Mouse (Mus musculus) B cell, adult 2 months (primary cell): ENCODE results near the gene Ppl.

ENCODE experiments used
- DNase-seq, 2 experiments: peaks; one replicate each; pipeline ENCODE4 v3.0.0; 2022

Ppl gene

GRCm38 (mm10) chr16:5119845-5120244 lies 12.4 kb downstream of the Ppl start:
- no peak for DNase-seq

GRCm38 (mm10) chr16:5119385-5119784 lies 12.8 kb downstream of the Ppl start:
- no peak for DNase-seq

- no peak for DNase-seq
Observed at GRCm38 (mm10) chr16:5113582-5113981, 18.6 kb downstream of the Ppl start.

GRCm38 (mm10) chr16:5113002-5113550 lies 19.1 kb downstream of the Ppl start:
- no peak for DNase-seq

- no peak for DNase-seq
Observed at GRCm38 (mm10) chr16:5111021-5111420, 21.2 kb downstream of the Ppl start.

- DNase-seq = no peak
Observed at GRCm38 (mm10) chr16:5109877-5110276, 22.3 kb downstream of the Ppl start.

- no peak for DNase-seq
Observed at GRCm38 (mm10) chr16:5101000-5101399, 31.2 kb downstream of the Ppl start.

- no peak for DNase-seq
Observed at GRCm38 (mm10) chr16:5096504-5096903, 35.7 kb downstream of the Ppl start.

GRCm38 (mm10) chr16:5093285-5093684 lies 38.9 kb downstream of the Ppl start:
- DNase-seq = peak in 1 of 2 experiments; percentile 8

- DNase-seq = no peak
Observed at GRCm38 (mm10) chr16:5089021-5089420, 43.2 kb downstream of the Ppl start.

GRCm38 (mm10) chr16:5086179-5086578 lies 46.0 kb downstream of the Ppl start:
- no peak for DNase-seq

- no peak for DNase-seq
Observed at GRCm38 (mm10) chr16:5085196-5085595, 47.0 kb downstream of the Ppl start.

GRCm38 (mm10) chr16:5074341-5074740 lies 57.9 kb downstream of the Ppl start:
- DNase-seq = no peak

GRCm38 (mm10) chr16:5071974-5072373 lies 60.2 kb downstream of the Ppl start:
- DNase-seq = no peak

GRCm38 (mm10) chr16:5070321-5070720 lies 61.9 kb downstream of the Ppl start:
- DNase-seq = no peak

- DNase-seq = no peak
Observed at GRCm38 (mm10) chr16:5063472-5063871, 68.7 kb downstream of the Ppl start.

GRCm38 (mm10) chr16:5058114-5058513 lies 74.1 kb downstream of the Ppl start:
- DNase-seq = peak; percentile 17 to 26

GRCm38 (mm10) chr16:5050251-5051110 lies 81.7 kb downstream of the Ppl start:
- DNase-seq = peak; percentile 62 to 71

GRCm38 (mm10) chr16:5049774-5050234 lies 82.4 kb downstream of the Ppl start, which contains the start of the genes Glyr1 and Ubn1:
Gene Glyr1, minus strand, starts transcription at chr16:5049863.
Gene Ubn1, plus strand, starts transcription at chr16:5050057.
- DNase-seq = peak; percentile 98 to 99

GRCm38 (mm10) chr16:5049182-5049773 lies 82.9 kb downstream of the Ppl start:
- DNase-seq = no peak

GRCm38 (mm10) chr16:5045322-5045721 lies 86.9 kb downstream of the Ppl start:
- DNase-seq = no peak

- no peak for DNase-seq
Observed at GRCm38 (mm10) chr16:5036649-5037234, 95.5 kb downstream of the Ppl start.
